Mouse (Mus musculus): ENCODE data around the gene Ppm1d.
A peak's percentile ranks its signal among the peaks of the same experiment; 100 is the strongest.

Gene Ppm1d

GRCm38 (mm10) chr11:85310713-85311574, at the start of gene Ppm1d:
Ppm1d (plus strand) TSS chr11:85311244.
- peak; percentile 98 for DNase-seq (ENCODE audit: low read depth, low spot score)

GRCm38 (mm10) chr11:85264635-85265034, 46.4 kb upstream of the Ppm1d start:
- DNase-seq (ENCODE audit: low read depth, low spot score): no peak

GRCm38 (mm10) chr11:85267393-85267792, 43.7 kb upstream of the Ppm1d start:
- DNase-seq (ENCODE audit: low read depth, low spot score): no peak

- no peak for DNase-seq (ENCODE audit: low read depth, low spot score)
These were observed 40.4 kb upstream of the Ppm1d start for GRCm38 (mm10) chr11:85270631-85271030.

GRCm38 (mm10) chr11:85273299-85273698, 37.7 kb upstream of the Ppm1d start:
- no peak for DNase-seq (ENCODE audit: low read depth, low spot score)

GRCm38 (mm10) chr11:85275151-85275550, 35.9 kb upstream of the Ppm1d start:
- no peak for DNase-seq (ENCODE audit: low read depth, low spot score)

- no peak for DNase-seq (ENCODE audit: low read depth, low spot score)
These were observed 33.4 kb upstream of the Ppm1d start for GRCm38 (mm10) chr11:85277609-85278008.

- no peak for DNase-seq (ENCODE audit: low read depth, low spot score)
These were observed 32.9 kb upstream of the Ppm1d start for GRCm38 (mm10) chr11:85278175-85278574.

GRCm38 (mm10) chr11:85281219-85281878, 29.7 kb upstream of the Ppm1d start:
- no peak for DNase-seq (ENCODE audit: low read depth, low spot score)

GRCm38 (mm10) chr11:85297953-85298352, 13.1 kb upstream of the Ppm1d start:
- DNase-seq (ENCODE audit: low read depth, low spot score): no peak

- DNase-seq (ENCODE audit: low read depth, low spot score): no peak
These were observed 11.2 kb upstream of the Ppm1d start for GRCm38 (mm10) chr11:85299880-85300279.

- DNase-seq (ENCODE audit: low read depth, low spot score): no peak
These were observed 9.9 kb upstream of the Ppm1d start for GRCm38 (mm10) chr11:85301161-85301560.

- DNase-seq (ENCODE audit: low read depth, low spot score): no peak
These were observed 9.2 kb upstream of the Ppm1d start for GRCm38 (mm10) chr11:85301836-85302235.

- DNase-seq (ENCODE audit: low read depth, low spot score): no peak
These were observed 4.3 kb upstream of the Ppm1d start for GRCm38 (mm10) chr11:85306577-85307260.

- DNase-seq (ENCODE audit: low read depth, low spot score): no peak
These were observed 2.2 kb upstream of the Ppm1d start for GRCm38 (mm10) chr11:85308799-85309198.

- DNase-seq (ENCODE audit: low read depth, low spot score): no peak
These were observed 684 bp upstream of the Ppm1d start for GRCm38 (mm10) chr11:85310407-85310712.

GRCm38 (mm10) chr11:85311645-85312490, 824 bp downstream of the Ppm1d start:
- DNase-seq (ENCODE audit: low read depth, low spot score): peak; percentile 35

- peak; percentile 66 for DNase-seq (ENCODE audit: low read depth, low spot score)
These were observed 1.8 kb downstream of the Ppm1d start for GRCm38 (mm10) chr11:85312818-85313217.

GRCm38 (mm10) chr11:85313361-85313760, 2.3 kb downstream of the Ppm1d start:
- DNase-seq (ENCODE audit: low read depth, low spot score): no peak

- DNase-seq (ENCODE audit: low read depth, low spot score): no peak
These were observed 12.7 kb downstream of the Ppm1d start for GRCm38 (mm10) chr11:85323567-85324330.

GRCm38 (mm10) chr11:85328717-85329116, 17.7 kb downstream of the Ppm1d start:
- DNase-seq (ENCODE audit: low read depth, low spot score): no peak

Measured in telencephalon, adult 2 months (tissue).